Mouse (Mus musculus) MEL (cell line): ENCODE measurements at regions not wholly inside any gene's neighbourhood (a gene's known extent, or its start where the extent isn't known, plus 50 kb on each side); places are given as distances from the start of the nearest gene placed in this dataset.

Source experiments
- DNase-seq: peaks from one replicate; pipeline ENCODE4 v3.0.0; 2011; ENCODE audit warnings: low read depth, low spot score
- H3K27ac ChIP-seq: 2 replicates; pipeline ENCODE4 v1.5.1; 2012; ENCODE audit warnings: low read depth, mild to moderate bottlenecking, control low read depth, low read length, moderate library complexity; ENCODE audit not compliant: control insufficient read depth
- H3K27me3 ChIP-seq, 2 experiments: fragments of 150-350 bp in 1 of 2; sonication (generic) in 1 of 2; 2 replicates each; pipeline ENCODE4 v1.6.1; 2012; ENCODE audit warnings: low read length in 2 of 2, mild to moderate bottlenecking in 2 of 2, improper control_type of control experiment in 1 of 2, moderate library complexity in 1 of 2; ENCODE audit not compliant: insufficient read depth in 2 of 2, control insufficient read depth in 1 of 2
- H3K36me3 ChIP-seq, 2 experiments: 2 replicates each; pipeline ENCODE4 v1.6.1; 2012 to 2014; ENCODE audit warnings: low read length in 2 of 2, improper control_type of control experiment in 1 of 2, inconsistent platforms in 1 of 2, mild to moderate bottlenecking in 1 of 2; ENCODE audit not compliant: insufficient read depth in 2 of 2, control insufficient read depth in 1 of 2
- H3K4me1 ChIP-seq, 2 experiments: fragments of 150-350 bp in 1 of 2; sonication (generic) in 1 of 2; 2 replicates each; pipeline ENCODE4 v1.6.1; 2012; ENCODE audit warnings: low read length in 2 of 2, improper control_type of control experiment in 1 of 2, mild to moderate bottlenecking in 1 of 2; ENCODE audit not compliant: insufficient read depth in 2 of 2, control insufficient read depth in 1 of 2
- H3K4me3 ChIP-seq, 2 experiments: fragments of 150-350 bp in 1 of 2; sonication (generic) in 1 of 2; 2 replicates each; pipeline ENCODE4 v1.5.1; 2012; ENCODE audit warnings: low read depth in 2 of 2, low read length in 2 of 2, mild to moderate bottlenecking in 2 of 2, moderate library complexity in 2 of 2, control low read depth in 1 of 2, improper control_type of control experiment in 1 of 2; ENCODE audit not compliant: control insufficient read depth in 1 of 2, insufficient read depth in 1 of 2
- H3K79me2 ChIP-seq: 2 replicates; pipeline ENCODE4 v1.6.1; 2012; ENCODE audit warnings: mild to moderate bottlenecking, low read length, moderate library complexity; ENCODE audit not compliant: control insufficient read depth, poor library complexity, insufficient read depth
- H3K9ac ChIP-seq: 2 replicates; pipeline ENCODE4 v1.6.1; 2012; ENCODE audit warnings: low read depth, mild to moderate bottlenecking, control low read depth, low read length, moderate library complexity; ENCODE audit not compliant: control insufficient read depth, poor library complexity, severe bottlenecking
- H3K9me3 ChIP-seq: fragments of 150-350 bp; sonication (generic); replicated peaks from 2 replicates; pipeline ENCODE4 v1.6.1; 2012; ENCODE audit warnings: mild to moderate bottlenecking, low read length, improper control_type of control experiment, moderate library complexity; ENCODE audit not compliant: insufficient read depth
- BHLHE40 ChIP-seq: IDR thresholded peaks from 2 replicates; pipeline ENCODE4 v1.6.1; 2012; ENCODE audit warnings: low read depth, mild to moderate bottlenecking, inconsistent platforms, low read length, improper control_type of control experiment, borderline replicate concordance
- CHD2 ChIP-seq: IDR thresholded peaks from 2 replicates; pipeline ENCODE4 v1.6.1; 2011; ENCODE audit warnings: low read length, improper control_type of control experiment
- CTCF ChIP-seq, 3 experiments: IDR thresholded peaks in 2 of 3; conservative IDR thresholded peaks in 1 of 3; 2 replicates each; pipeline ENCODE4 v1.5.1; 2011 to 2012; ENCODE audit warnings: low read length in 3 of 3, low read depth in 2 of 3, mild to moderate bottlenecking in 2 of 3, improper control_type of control experiment in 1 of 3, inconsistent platforms in 1 of 3, mixed read lengths in 1 of 3, moderate library complexity in 1 of 3; ENCODE audit not compliant: control insufficient read depth in 1 of 3, insufficient read depth in 1 of 3, poor library complexity in 1 of 3, severe bottlenecking in 1 of 3
- ELF1 ChIP-seq: IDR thresholded peaks from 2 replicates; pipeline ENCODE4 v1.6.1; 2014; ENCODE audit warnings: low read depth, mild to moderate bottlenecking, inconsistent platforms, low read length, improper control_type of control experiment, moderate library complexity
- EP300 ChIP-seq, 2 experiments: IDR thresholded peaks; 2 replicates each; pipeline ENCODE4 v1.6.1; 2011; ENCODE audit warnings: improper control_type of control experiment in 2 of 2, low read length in 2 of 2, low read depth in 1 of 2, mild to moderate bottlenecking in 1 of 2
- ETS1 ChIP-seq: IDR thresholded peaks from 2 replicates; pipeline ENCODE4 v1.6.1; 2012; ENCODE audit warnings: low read depth, mild to moderate bottlenecking, inconsistent platforms, low read length, improper control_type of control experiment, moderate library complexity
- GABPA ChIP-seq: IDR thresholded peaks from 2 replicates; pipeline ENCODE4 v1.6.1; 2012; ENCODE audit warnings: low read depth, mild to moderate bottlenecking, inconsistent platforms, low read length, improper control_type of control experiment, moderate library complexity
- GATA1 ChIP-seq: IDR thresholded peaks from 2 replicates; pipeline ENCODE4 v1.6.1; 2011; ENCODE audit warnings: low read depth, low read length, improper control_type of control experiment
- JUND ChIP-seq: IDR thresholded peaks from 2 replicates; pipeline ENCODE4 v1.6.1; 2011; ENCODE audit warnings: low read depth, mild to moderate bottlenecking, improper control_type of control experiment, low read length
- MAFK ChIP-seq: IDR thresholded peaks from 2 replicates; pipeline ENCODE4 v1.6.1; 2011; ENCODE audit warnings: low read depth, mild to moderate bottlenecking, low read length, improper control_type of control experiment, borderline replicate concordance
- MAZ ChIP-seq: IDR thresholded peaks from 2 replicates; pipeline ENCODE4 v1.6.1; 2012; ENCODE audit warnings: low read depth, mild to moderate bottlenecking, inconsistent platforms, low read length, improper control_type of control experiment
- MYB ChIP-seq: IDR thresholded peaks from 2 replicates; pipeline ENCODE4 v1.6.1; 2011; ENCODE audit warnings: mild to moderate bottlenecking, low read depth, low read length, improper control_type of control experiment
- MYC ChIP-seq: IDR thresholded peaks from 2 replicates; pipeline ENCODE4 v1.6.1; 2011; ENCODE audit warnings: low read depth, mild to moderate bottlenecking, low read length, improper control_type of control experiment, moderate library complexity
- NELFE ChIP-seq: IDR thresholded peaks from 2 replicates; pipeline ENCODE4 v1.6.1; 2011; ENCODE audit warnings: low read depth, low read length, improper control_type of control experiment
- NRF1 ChIP-seq: IDR thresholded peaks from 2 replicates; pipeline ENCODE4 v1.6.1; 2014; ENCODE audit warnings: low read depth, mild to moderate bottlenecking, inconsistent platforms, low read length, improper control_type of control experiment, moderate library complexity; ENCODE audit not compliant: poor library complexity, insufficient read depth, severe bottlenecking
- POLR2A ChIP-seq, 2 experiments: IDR thresholded peaks; 2 replicates each; pipeline ENCODE4 v1.6.1; 2011 to 2012; ENCODE audit warnings: low read length in 2 of 2, mild to moderate bottlenecking in 2 of 2, control low read depth in 1 of 2, improper control_type of control experiment in 1 of 2, low read depth in 1 of 2, moderate library complexity in 1 of 2; ENCODE audit not compliant: control insufficient read depth in 1 of 2, insufficient read depth in 1 of 2, poor library complexity in 1 of 2
- POLR2AphosphoS5 ChIP-seq: IDR thresholded peaks from 2 replicates; pipeline ENCODE4 v1.6.1; 2012; ENCODE audit warnings: low read depth, borderline replicate concordance, mild to moderate bottlenecking, inconsistent platforms, low read length, moderate library complexity, mixed read lengths
- RAD21 ChIP-seq: IDR thresholded peaks from 2 replicates; pipeline ENCODE4 v1.6.1; 2011; ENCODE audit warnings: mild to moderate bottlenecking, low read depth, low read length, improper control_type of control experiment
- RCOR1 ChIP-seq: IDR thresholded peaks from 2 replicates; pipeline ENCODE4 v1.6.1; 2012; ENCODE audit warnings: low read depth, mild to moderate bottlenecking, inconsistent platforms, low read length, improper control_type of control experiment
- SIN3A ChIP-seq: IDR thresholded peaks from 2 replicates; pipeline ENCODE4 v1.6.1; 2012; ENCODE audit warnings: low read length, improper control_type of control experiment, inconsistent platforms
- SMC3 ChIP-seq: IDR thresholded peaks from 2 replicates; pipeline ENCODE4 v1.6.1; 2011; ENCODE audit warnings: low read depth, low read length, improper control_type of control experiment
- TAL1 ChIP-seq: IDR thresholded peaks from 2 replicates; pipeline ENCODE4 v1.6.1; 2012; ENCODE audit warnings: mild to moderate bottlenecking, inconsistent platforms, low read length, moderate library complexity, mixed read lengths
- TBP ChIP-seq: IDR thresholded peaks from 2 replicates; pipeline ENCODE4 v1.8.0; 2011; ENCODE audit warnings: low read depth, low read length, improper control_type of control experiment
- TCF12 ChIP-seq: IDR thresholded peaks from 2 replicates; pipeline ENCODE4 v1.6.1; 2014; ENCODE audit warnings: low read depth, mild to moderate bottlenecking, inconsistent platforms, low read length, improper control_type of control experiment, moderate library complexity
- UBTF ChIP-seq: IDR thresholded peaks from 2 replicates; pipeline ENCODE4 v1.6.1; 2012; ENCODE audit warnings: low read depth, mild to moderate bottlenecking, inconsistent platforms, low read length, improper control_type of control experiment, moderate library complexity, borderline replicate concordance; ENCODE audit not compliant: insufficient read depth
- USF1 ChIP-seq: IDR thresholded peaks from 2 replicates; pipeline ENCODE4 v1.6.1; 2014; ENCODE audit warnings: low read depth, mild to moderate bottlenecking, inconsistent platforms, low read length, improper control_type of control experiment, moderate library complexity
- ZC3H11A ChIP-seq: IDR thresholded peaks from 2 replicates; pipeline ENCODE4 v1.6.1; 2012; ENCODE audit warnings: low read depth, mild to moderate bottlenecking, inconsistent platforms, low read length, improper control_type of control experiment
- ZKSCAN1 ChIP-seq: IDR thresholded peaks from 2 replicates; pipeline ENCODE4 v1.6.1; 2012; ENCODE audit warnings: low read depth, mild to moderate bottlenecking, inconsistent platforms, low read length, improper control_type of control experiment, moderate library complexity
- ZNF384 ChIP-seq: IDR thresholded peaks from 2 replicates; pipeline ENCODE4 v1.6.1; 2012; ENCODE audit warnings: low read depth, mild to moderate bottlenecking, inconsistent platforms, low read length, improper control_type of control experiment

DNA sequence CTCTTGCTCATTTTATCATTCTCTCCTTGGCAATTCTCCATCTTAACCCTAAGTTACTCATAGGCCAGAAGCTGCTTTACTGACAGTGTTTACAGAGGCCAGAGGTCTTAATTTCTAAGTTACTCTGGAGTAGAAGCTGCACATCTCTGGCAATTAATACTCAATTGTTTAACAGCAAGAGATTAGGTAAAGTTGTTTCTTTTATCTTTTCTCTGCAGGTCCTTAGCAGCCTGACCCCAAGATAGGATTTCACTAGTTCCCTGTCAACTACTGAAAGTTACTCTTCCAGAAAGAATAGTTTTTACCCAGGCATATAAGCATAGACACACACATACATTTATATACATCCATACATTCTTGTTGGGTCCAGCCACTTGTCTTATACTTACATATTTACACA is 3131.2 kb upstream of the A830018L16Rik start:
- H3K4me1 ChIP-seq = peaks cover 0 to 7% of the 10 kb centered on the region in 2 experiments; a peak in 2 of 4 replicates
- H3K36me3 ChIP-seq = peaks cover 0 to 5% of the 10 kb centered on the region in 2 experiments; a peak in 2 of 4 replicates
- DNase-seq = peak; percentile 38
- no peaks in the 10 kb centered on the region for H3K27me3 ChIP-seq
- peak; percentile 51 to 60; a peak in 3 of 4 replicates for TF ChIP-seq EP300 (IDR thresholded peaks at IDR 0.05; ENCODE audit: low read depth in 1 of 2, low read length in 2 of 2)
- no peak for TF ChIP-seq MYC
- no peak for TF ChIP-seq GABPA
- no peak for TF ChIP-seq MAFK
- TF ChIP-seq ZC3H11A = no peak
- TF ChIP-seq ETS1 = no peak
- peak; percentile 28; the same call in 1 of the 2 replicates for TF ChIP-seq GATA1
- no peak for TF ChIP-seq ZNF384
- TF ChIP-seq TCF12 = 0 out of 2 replicates have a peak, but pooled peaks have one; percentile 56
- no peak for TF ChIP-seq POLR2A (IDR thresholded peaks at IDR 0.05; ENCODE audit: control insufficient read depth in 1 of 2, insufficient read depth in 1 of 2, low read depth in 1 of 2, low read length in 2 of 2, poor library complexity in 1 of 2)
- no peak for TF ChIP-seq ZKSCAN1
- TF ChIP-seq CTCF (IDR thresholded peaks at IDR 0.05 in 2 of 3, conservative IDR thresholded peaks at IDR 0.05 in 1 of 3; ENCODE audit: control insufficient read depth in 1 of 3, insufficient read depth in 1 of 3, low read depth in 2 of 3, low read length in 3 of 3, poor library complexity in 1 of 3, severe bottlenecking in 1 of 3) = no peak
- no peak for TF ChIP-seq MYB
- no peak for TF ChIP-seq TBP
- no peak for TF ChIP-seq NRF1
- no peak for TF ChIP-seq ELF1
- no peak for TF ChIP-seq NELFE
- no peak overlapping the region for H3K27ac ChIP-seq
- no peak overlapping the region for H3K9ac ChIP-seq
- no peak overlapping the region for H3K4me3 ChIP-seq
- H3K79me2 ChIP-seq = no peaks in the 10 kb centered on the region
- no peaks in the 10 kb centered on the region for H3K9me3 ChIP-seq

GRCm38 (mm10) chr1:8287552-8287951 is 3126.4 kb upstream of the A830018L16Rik start:
- H3K27ac ChIP-seq = no peak overlapping the region
- no peak overlapping the region for H3K9ac ChIP-seq
- H3K36me3 ChIP-seq = peaks cover 0 to 5% of the 10 kb centered on the region in 2 experiments; a peak in 2 of 4 replicates
- no peaks in the 10 kb centered on the region for H3K27me3 ChIP-seq
- no peaks in the 10 kb centered on the region for H3K9me3 ChIP-seq
- no peaks in the 10 kb centered on the region for H3K79me2 ChIP-seq
- TF ChIP-seq ZC3H11A (no peak), RCOR1 (no peak), JUND (no peak), ETS1 (no peak), GATA1 (no peak), SMC3 (peak; percentile 53), UBTF (no peak), ZNF384 (no peak), POLR2A (IDR thresholded peaks at IDR 0.05; ENCODE audit: control insufficient read depth in 1 of 2, insufficient read depth in 1 of 2, low read depth in 1 of 2, low read length in 2 of 2, poor library complexity in 1 of 2) (no peak), POLR2AphosphoS5 (no peak), BHLHE40 (no peak), SIN3A (no peak), MAFK (no peak), RAD21 (peak; percentile 24), CTCF (IDR thresholded peaks at IDR 0.05 in 2 of 3, conservative IDR thresholded peaks at IDR 0.05 in 1 of 3; ENCODE audit: control insufficient read depth in 1 of 3, insufficient read depth in 1 of 3, low read depth in 2 of 3, low read length in 3 of 3, poor library complexity in 1 of 3, severe bottlenecking in 1 of 3) (peak in 2 of 3 experiments; percentile 23 to 40; a peak in 3 of 6 replicates), CHD2 (no peak), MYC (no peak), TAL1 (no peak), USF1 (no peak), MAZ (no peak)
- H3K4me1 ChIP-seq = peaks cover 0 to 5% of the 10 kb centered on the region in 2 experiments; a peak in 2 of 4 replicates
- peak; percentile 23 for DNase-seq
- no peak overlapping the region for H3K4me3 ChIP-seq
